Mouse (Mus musculus) brain, embryonic 14.5 days (tissue): Measurements from ENCODE around the gene Wwc2. TPM values are rescaled to one million over a fixed set of nuclear protein-coding genes. Genes with fewer than 3 reads are reported as not detected.

Experiments
- DNase-seq: peaks from one replicate; pipeline ENCODE4 v3.0.0-alpha.2; 2011; ENCODE audit warnings: low read depth
- CTCF ChIP-seq: fragments of 200-500 bp; IDR thresholded peaks from 2 replicates; pipeline ENCODE4 v1.5.1; 2012; ENCODE audit warnings: inconsistent platforms, mild to moderate bottlenecking, moderate library complexity, borderline replicate concordance; ENCODE audit not compliant: insufficient read depth, insufficient read length; ENCODE audit errors: extremely low read depth
- POLR2A ChIP-seq: fragments of 200-500 bp; IDR thresholded peaks from 2 replicates; pipeline ENCODE4 v1.6.1; 2012; ENCODE audit warnings: mild to moderate bottlenecking, inconsistent platforms, borderline replicate concordance; ENCODE audit not compliant: poor library complexity, insufficient read depth, insufficient read length, severe bottlenecking; ENCODE audit errors: extremely low read depth
- polyA plus RNA-seq: library from polyadenylated mRNA; depleted of rRNA; stranded (reverse); fragments of >200 nt; gene quantifications from 2 replicates; pipeline ENCODE4 v1.2.3, GENCODE M21; 2012

Gene Wwc2
- polyA plus RNA-seq, 1 experiment = 6.8 TPM

DNA sequence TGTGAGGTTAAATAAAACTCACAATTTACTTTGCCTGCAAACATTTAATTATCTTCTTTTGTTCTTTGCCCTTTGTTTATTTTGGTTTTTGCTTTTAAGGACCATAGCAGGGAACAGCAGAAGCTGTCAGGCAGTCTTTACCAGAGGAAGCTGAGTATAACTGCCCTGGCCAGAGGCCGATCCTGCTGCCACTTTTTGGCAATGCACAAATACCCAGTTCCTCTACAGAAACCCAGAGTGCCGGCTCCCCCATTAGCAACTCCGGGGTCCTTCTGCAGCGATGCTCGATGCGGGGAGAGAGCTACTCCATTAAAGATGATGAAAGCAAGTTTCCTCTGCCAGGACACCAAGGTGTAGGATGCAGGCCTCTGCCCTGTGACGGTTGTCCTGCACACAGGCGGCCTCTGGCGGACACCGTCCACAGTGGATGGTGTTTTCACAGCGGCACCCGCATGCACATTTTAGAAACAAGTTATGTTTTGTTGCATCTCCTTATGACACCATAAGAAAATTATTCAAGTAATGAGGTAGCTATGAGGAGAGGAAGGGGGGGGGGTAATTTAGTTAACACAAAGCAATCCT is 62.0 kb downstream of the Wwc2 start:
- no peak for TF ChIP-seq CTCF
- no peak for TF ChIP-seq POLR2A
- DNase-seq = no peak

DNA sequence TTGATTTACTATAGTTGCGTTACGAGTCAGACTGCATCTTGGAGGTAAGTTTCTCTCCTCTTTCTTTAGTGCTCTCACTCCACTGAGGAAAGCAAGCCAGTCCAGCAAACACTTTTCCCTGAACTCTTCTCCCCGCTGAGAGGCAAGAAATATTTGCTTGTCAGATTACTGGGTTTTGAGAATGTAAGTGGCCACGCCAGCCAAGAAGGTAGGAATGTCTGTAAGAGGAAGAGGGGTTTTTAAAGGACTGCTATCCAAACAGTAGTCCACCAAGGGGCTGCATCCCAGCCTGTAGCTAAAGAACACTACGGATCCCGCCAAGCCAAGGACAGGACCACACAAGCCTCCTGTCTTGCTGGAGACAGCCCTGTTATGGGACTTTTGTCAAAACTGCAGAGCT is 65.8 kb downstream of the Wwc2 start:
- no peak for DNase-seq
- no peak for TF ChIP-seq POLR2A
- TF ChIP-seq CTCF = no peak

GRCm38 (mm10) chr8:47922816-47923215 is 67.9 kb downstream of the Wwc2 start:
- DNase-seq = no peak
- TF ChIP-seq POLR2A = no peak
- TF ChIP-seq CTCF = no peak

- DNase-seq = no peak
- TF ChIP-seq CTCF = no peak
- no peak for TF ChIP-seq POLR2A
Observed at GRCm38 (mm10) chr8:47922011-47922410, 68.7 kb downstream of the Wwc2 start.

DNA sequence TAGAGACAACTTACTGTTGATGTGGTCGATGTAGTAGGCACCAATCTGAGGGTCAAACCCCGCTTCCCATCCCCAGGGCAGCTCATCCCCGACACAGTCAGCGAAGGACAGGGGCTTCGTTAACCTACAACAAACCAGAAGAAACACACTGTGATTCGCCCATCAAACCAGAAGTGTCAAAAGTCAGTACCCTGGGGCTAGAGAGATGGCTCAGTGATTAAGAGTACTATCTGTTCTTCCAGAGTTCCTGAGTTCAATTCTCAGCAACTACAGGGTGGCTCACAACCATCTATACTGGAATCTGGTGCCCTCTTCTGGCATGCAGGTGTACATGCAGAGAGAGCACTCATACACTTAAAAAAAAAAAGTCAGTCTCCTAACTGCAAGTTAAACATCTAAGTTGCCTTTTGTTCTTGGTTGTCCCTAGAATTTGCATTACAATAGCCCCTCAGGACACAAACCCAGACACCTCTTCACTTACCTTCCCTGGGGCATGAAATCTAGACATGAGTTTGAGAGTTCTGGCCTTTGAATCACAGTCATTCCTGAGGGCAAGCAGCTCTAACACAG is 70.1 kb downstream of the Wwc2 start:
- no peak for TF ChIP-seq CTCF
- TF ChIP-seq POLR2A = no peak
- no peak for DNase-seq

- DNase-seq = no peak
- TF ChIP-seq CTCF (no peak), POLR2A (no peak)
Observed at GRCm38 (mm10) chr8:47917060-47918035, 73.4 kb downstream of the Wwc2 start.

GRCm38 (mm10) chr8:47915521-47915920 is 75.2 kb downstream of the Wwc2 start:
- TF ChIP-seq POLR2A = no peak
- no peak for TF ChIP-seq CTCF
- DNase-seq = no peak

GRCm38 (mm10) chr8:47914946-47915345 is 75.8 kb downstream of the Wwc2 start:
- DNase-seq = no peak
- TF ChIP-seq POLR2A (no peak), CTCF (no peak)

DNA sequence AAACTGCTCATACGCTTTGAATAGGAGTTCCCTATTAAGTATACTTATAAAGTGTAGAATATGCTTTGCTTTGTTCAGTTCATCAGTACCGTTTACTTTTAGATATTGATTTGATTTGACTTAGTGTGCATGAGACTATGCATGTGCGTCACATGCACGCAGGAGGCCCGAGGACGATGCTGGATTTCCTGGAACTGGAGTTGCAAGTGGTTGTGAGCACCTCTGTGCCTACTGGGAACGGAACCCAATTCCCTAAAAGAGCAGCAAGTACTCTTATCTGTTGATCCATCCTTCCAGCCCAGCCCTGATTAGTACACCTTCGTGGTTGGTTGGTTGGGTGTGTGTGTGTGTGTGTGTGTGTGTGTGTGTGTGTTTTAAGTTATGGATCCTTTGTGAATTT is 76.6 kb downstream of the Wwc2 start:
- TF ChIP-seq POLR2A (no peak), CTCF (no peak)
- DNase-seq = no peak

- no peak for DNase-seq
- TF ChIP-seq POLR2A (no peak), CTCF (no peak)
Observed at GRCm38 (mm10) chr8:47913621-47914020, 77.1 kb downstream of the Wwc2 start.

- no peak for TF ChIP-seq POLR2A
- no peak for TF ChIP-seq CTCF
- DNase-seq = no peak
Observed at GRCm38 (mm10) chr8:47909681-47910080, 81.0 kb downstream of the Wwc2 start.

DNA sequence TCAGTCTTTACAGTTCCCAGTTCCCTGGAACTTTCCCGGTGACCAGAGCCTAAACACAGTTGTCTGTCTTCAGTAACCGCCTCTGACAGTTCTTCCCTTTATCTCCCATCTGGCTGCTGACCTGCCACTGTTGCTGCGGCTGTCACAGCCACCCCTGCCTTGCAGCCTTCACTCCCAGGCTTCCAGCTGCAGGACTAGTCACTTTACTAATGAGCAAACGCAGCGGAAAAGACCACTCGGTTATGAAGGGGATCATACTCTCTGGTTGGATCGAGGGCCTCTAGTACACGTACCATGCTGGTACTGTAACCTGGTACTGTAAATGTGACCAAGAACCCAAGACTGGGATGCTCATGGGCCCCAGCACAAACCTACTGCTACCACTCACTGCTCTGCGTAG is 83.7 kb downstream of the Wwc2 start:
- DNase-seq = no peak
- TF ChIP-seq CTCF (no peak), POLR2A (no peak)

DNA sequence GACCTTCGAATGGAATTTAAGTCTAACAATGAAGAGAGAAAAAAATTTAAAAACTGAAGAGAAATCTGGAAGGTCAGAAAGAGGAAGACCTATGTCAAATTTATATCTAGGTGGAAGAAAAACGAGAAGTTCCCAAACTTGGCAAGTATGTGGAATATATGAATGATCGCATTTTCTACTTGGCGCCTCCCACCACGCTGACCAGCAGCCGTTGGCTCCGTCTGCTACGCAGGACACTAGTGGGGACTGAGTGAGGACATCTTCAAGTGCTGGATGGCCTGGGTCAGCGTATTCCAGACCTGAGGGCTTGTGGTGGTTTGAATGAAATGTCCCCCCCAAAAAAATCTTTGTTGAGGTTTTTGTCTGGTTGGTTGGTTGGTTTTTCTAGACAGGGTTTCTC is 84.6 kb downstream of the Wwc2 start:
- TF ChIP-seq CTCF (no peak), POLR2A (no peak)
- no peak for DNase-seq

GRCm38 (mm10) chr8:47905256-47905655 is 85.5 kb downstream of the Wwc2 start:
- DNase-seq = no peak
- TF ChIP-seq CTCF = no peak
- TF ChIP-seq POLR2A = no peak

DNA sequence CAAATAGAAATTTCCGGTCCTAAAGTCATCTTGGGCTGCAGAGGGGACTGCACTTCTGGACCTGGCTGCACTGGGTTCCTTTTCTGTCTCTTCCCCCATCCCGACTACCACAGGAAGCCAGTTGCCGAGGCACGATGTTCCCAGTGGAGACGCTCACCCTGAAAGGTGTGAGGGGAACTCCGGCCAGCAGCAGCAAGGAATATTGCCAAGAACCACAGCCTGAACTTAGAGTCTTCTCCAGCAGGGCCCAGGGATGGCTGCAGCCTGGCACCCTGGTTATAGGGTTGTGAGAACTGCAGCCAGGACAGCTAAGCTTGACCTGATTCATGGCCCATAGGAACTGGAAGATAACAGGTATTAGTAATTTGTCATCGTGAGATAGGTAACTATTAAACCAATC is 86.7 kb downstream of the Wwc2 start:
- no peak for DNase-seq
- no peak for TF ChIP-seq POLR2A
